Mouse (Mus musculus) neural tube, embryonic 13.5 days (tissue): ENCODE measurements around the gene Rnf150. TPM values are rescaled to one million over a fixed set of nuclear protein-coding genes. Genes with fewer than 3 reads are reported as not detected.

Experiments
- ATAC-seq: fragments of 200-750 bp; cut with Nextera tagmentation; 2 replicates; pipeline ENCODE4 v1.8.0; 2017; ENCODE audit warnings: low read depth, mild to moderate bottlenecking, moderate TSS enrichment, moderate library complexity
- H3K27ac ChIP-seq: fragments of 300-500 bp; sonication (generic); replicated peaks from 2 replicates; pipeline ENCODE4 v1.5.1; 2015; ENCODE audit warnings: moderate library complexity, mild to moderate bottlenecking, inconsistent platforms
- H3K27me3 ChIP-seq: fragments of 300-500 bp; sonication (generic); 2 replicates; pipeline ENCODE4 v1.6.1; 2015; ENCODE audit warnings: mild to moderate bottlenecking, inconsistent platforms
- H3K36me3 ChIP-seq: fragments of 300-500 bp; sonication (generic); 2 replicates; pipeline ENCODE4 v1.6.1; 2015; ENCODE audit warnings: mild to moderate bottlenecking, inconsistent platforms
- H3K4me1 ChIP-seq: fragments of 300-500 bp; sonication (generic); replicated peaks from 2 replicates; pipeline ENCODE4 v1.6.1; 2015; ENCODE audit warnings: inconsistent platforms
- H3K4me2 ChIP-seq: fragments of 300-500 bp; sonication (generic); 2 replicates; pipeline ENCODE4 v1.6.1; 2015; ENCODE audit warnings: inconsistent platforms, mild to moderate bottlenecking, moderate library complexity
- H3K4me3 ChIP-seq: fragments of 300-500 bp; sonication (generic); 2 replicates; pipeline ENCODE4 v1.5.1; 2015; ENCODE audit warnings: mild to moderate bottlenecking, inconsistent platforms
- H3K9ac ChIP-seq: fragments of 300-500 bp; sonication (generic); 2 replicates; pipeline ENCODE4 v1.6.1; 2015; ENCODE audit warnings: moderate library complexity, mild to moderate bottlenecking, inconsistent platforms
- H3K9me3 ChIP-seq: fragments of 300-500 bp; sonication (generic); 2 replicates; pipeline ENCODE4 v1.6.1; 2016; ENCODE audit warnings: inconsistent platforms
- WGBS: fragments of 180-500 bp; shearing (Covaris S2); methylation state at CpG from one replicate; pipeline ENCODE4 v1.1.7; 2015; 5-methylcytosine and 5-hydroxymethylcytosine counted together
- polyA plus RNA-seq: library from polyadenylated mRNA; unstranded; fragments of >200 nt; fragmentation: Nextera tagmentation; extraction: Ambion mirVana; gene quantifications from 2 replicates; pipeline ENCODE4 v1.2.1, GENCODE M21; 2015

The Rnf150 gene
- polyA plus RNA-seq, 1 experiment from 2014 or later, result 3.0 TPM

DNA sequence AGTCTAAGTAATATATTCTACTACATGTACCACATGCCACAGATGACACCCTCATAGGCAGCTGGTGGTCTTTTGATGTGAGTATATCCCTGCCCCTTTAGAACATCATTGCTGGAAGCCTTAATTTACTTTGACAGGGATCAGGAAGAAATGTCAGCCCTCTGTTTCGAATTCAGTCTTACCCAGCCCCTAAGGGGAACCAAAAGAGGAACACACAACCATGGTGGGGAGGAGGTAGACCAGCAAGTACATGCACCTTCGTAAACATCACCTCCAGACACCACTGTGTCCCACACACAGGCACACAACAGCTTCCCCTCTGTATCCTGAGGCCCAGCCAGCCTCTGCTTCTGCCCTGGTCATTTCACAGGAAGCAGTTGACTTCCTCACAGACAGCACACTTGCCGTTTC is 277.6 kb downstream of the Rnf150 start:
- no peaks in the 10 kb centered on the region for H3K27me3 ChIP-seq
- H3K36me3 ChIP-seq, result no peaks in the 10 kb centered on the region
- H3K4me1 ChIP-seq, result no peaks in the 10 kb centered on the region
- no peaks in the 10 kb centered on the region for H3K9me3 ChIP-seq
- H3K9ac ChIP-seq, result no peak overlapping the region
- ATAC-seq, result no peak
- no peak overlapping the region for H3K4me2 ChIP-seq
- H3K4me3 ChIP-seq, result no peak overlapping the region
- H3K27ac ChIP-seq, result no peak overlapping the region
- WGBS, result 70% methylated on average over 3 of the region's 3 CpGs

Other genes starting within 250 kb of the Rnf150 start
- 76.1 and 78.9 TPM in 2 replicates for gene Zfp330, start 89.2 kb upstream of the Rnf150 start, polyA plus RNA-seq